Mouse (Mus musculus) thymus, adult 18-20 months (tissue): ENCODE results near the gene Lrrc8b.

Source experiments
- DNase-seq, 2 experiments: peaks; one replicate each; pipeline ENCODE4 v3.0.0; 2022; ENCODE audit warnings: mixed read lengths in 2 of 2

Lrrc8b gene

GRCm38 (mm10) chr5:105415198-105415791 lies at the start of gene Lrrc8b:
Gene Lrrc8b (plus strand): TSS chr5:105415775.
- DNase-seq = peak; percentile 63 to 67

GRCm38 (mm10) chr5:105381482-105381881 lies 34.1 kb upstream of the Lrrc8b start:
- no peak for DNase-seq

DNA sequence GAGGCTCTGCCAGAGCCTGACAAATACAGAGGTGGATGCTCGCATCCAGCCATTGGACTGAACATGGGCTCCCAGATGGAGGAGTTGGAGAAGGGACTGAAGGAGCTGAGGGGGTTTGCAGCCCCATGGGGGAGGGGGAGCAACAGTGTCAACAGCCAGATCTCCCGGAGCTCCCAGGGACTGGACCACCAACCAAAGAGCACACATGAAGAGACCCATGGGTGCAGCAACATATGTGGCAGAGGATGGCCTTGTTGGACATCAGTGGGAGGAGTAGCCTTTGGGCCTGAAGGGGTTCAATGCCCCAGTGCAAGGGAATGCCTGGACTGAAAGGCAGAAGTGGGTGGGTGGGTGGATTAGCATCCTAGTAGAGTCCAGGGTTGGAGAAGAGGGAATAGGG lies 25.2 kb upstream of the Lrrc8b start:
- DNase-seq = no peak

GRCm38 (mm10) chr5:105393731-105394130 lies 21.8 kb upstream of the Lrrc8b start:
- DNase-seq = no peak

- no peak for DNase-seq
Observed at GRCm38 (mm10) chr5:105395188-105395587, 20.4 kb upstream of the Lrrc8b start.

DNA sequence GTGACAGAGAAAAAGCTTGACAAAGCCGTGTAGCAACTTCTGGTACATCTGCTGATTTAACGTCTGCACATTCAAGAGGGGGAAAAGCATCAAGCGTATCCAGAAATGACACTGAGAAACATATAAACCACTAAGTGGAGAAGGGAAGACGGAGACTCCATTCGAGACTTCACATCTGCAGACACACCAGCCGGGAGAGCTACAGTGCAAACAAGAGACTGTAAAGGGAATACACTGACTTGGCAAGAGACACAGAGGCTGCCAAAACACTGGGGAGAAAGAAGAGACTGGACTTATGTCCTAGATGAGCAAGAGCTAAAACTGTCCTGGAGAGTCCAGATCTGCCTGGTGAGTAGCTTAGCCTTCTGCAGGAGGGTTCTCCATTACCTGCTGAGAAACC lies 16.6 kb upstream of the Lrrc8b start:
- DNase-seq = no peak

GRCm38 (mm10) chr5:105399631-105400423 lies 15.7 kb upstream of the Lrrc8b start:
- DNase-seq = peak in 1 of 2 experiments; percentile 42

GRCm38 (mm10) chr5:105400424-105401375 lies 14.9 kb upstream of the Lrrc8b start:
- DNase-seq = no peak

- DNase-seq = no peak
Observed at GRCm38 (mm10) chr5:105401536-105401935, 14.0 kb upstream of the Lrrc8b start.

DNA sequence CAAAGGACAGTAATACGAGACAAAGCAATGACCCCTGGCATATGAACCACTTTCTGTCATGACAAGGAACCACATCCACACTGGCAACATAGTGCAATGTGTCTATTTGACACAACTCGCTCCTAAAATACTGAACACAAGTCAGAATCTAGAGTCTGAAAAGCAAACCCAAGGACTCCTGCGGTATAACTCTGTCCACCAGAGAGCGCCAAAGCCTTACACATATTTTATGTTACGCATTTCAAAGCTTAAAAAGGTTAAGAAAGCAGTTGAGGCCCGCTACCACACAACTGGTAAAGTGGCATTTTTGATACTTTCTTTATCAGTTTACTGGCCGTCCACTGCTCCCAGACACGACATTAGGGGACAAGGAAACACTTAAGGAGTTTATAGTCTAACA lies 10.6 kb upstream of the Lrrc8b start:
- DNase-seq = peak; percentile 31 to 55

- DNase-seq = no peak
Observed at GRCm38 (mm10) chr5:105407661-105408060, 7.9 kb upstream of the Lrrc8b start.

- no peak for DNase-seq
Observed at GRCm38 (mm10) chr5:105409092-105409491, 6.5 kb upstream of the Lrrc8b start.

- no peak for DNase-seq
Observed at GRCm38 (mm10) chr5:105410521-105411293, 4.9 kb upstream of the Lrrc8b start.

- no peak for DNase-seq
Observed at GRCm38 (mm10) chr5:105411294-105411570, 4.3 kb upstream of the Lrrc8b start.

DNA sequence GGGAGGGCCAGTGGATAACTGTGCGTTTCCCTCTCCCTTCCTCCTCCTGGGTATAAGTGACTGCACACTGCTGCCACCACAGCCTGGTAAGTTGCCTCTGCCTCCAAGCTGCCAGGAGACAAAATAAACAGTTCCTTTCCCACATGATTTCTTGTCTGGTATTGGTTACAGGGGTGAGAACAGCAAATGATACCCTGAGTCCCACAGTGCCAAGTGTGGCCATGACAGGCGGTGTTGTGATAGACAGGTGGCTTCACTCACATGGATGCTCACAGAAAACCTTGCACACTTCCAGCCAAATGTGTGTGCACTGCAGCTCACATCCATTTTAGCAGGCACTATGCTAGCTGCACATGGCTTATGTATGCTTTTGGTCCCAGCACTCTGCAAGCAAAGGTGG lies 3.8 kb upstream of the Lrrc8b start:
- DNase-seq = no peak

DNA sequence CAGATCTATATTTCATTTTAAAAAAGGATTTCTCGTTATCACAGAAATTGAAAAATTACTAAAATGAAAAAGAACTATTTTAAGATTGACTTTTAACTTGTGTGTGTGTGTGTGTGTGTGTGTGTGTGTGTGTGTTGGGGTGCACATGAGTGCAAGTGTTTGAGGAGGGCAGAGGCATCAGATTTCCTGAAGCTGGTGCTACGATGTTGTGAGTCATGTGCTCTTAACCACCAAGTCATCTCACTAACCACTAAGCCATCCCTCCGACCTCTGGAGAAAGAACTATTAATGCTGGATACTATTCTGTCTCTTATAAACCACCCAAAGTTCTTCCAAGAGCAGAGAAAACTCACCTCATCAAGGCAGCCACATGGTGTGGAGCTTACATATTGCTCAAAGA lies 2.9 kb upstream of the Lrrc8b start:
- DNase-seq = no peak

- DNase-seq = no peak
Observed at GRCm38 (mm10) chr5:105414341-105415120, 1.0 kb upstream of the Lrrc8b start.

DNA sequence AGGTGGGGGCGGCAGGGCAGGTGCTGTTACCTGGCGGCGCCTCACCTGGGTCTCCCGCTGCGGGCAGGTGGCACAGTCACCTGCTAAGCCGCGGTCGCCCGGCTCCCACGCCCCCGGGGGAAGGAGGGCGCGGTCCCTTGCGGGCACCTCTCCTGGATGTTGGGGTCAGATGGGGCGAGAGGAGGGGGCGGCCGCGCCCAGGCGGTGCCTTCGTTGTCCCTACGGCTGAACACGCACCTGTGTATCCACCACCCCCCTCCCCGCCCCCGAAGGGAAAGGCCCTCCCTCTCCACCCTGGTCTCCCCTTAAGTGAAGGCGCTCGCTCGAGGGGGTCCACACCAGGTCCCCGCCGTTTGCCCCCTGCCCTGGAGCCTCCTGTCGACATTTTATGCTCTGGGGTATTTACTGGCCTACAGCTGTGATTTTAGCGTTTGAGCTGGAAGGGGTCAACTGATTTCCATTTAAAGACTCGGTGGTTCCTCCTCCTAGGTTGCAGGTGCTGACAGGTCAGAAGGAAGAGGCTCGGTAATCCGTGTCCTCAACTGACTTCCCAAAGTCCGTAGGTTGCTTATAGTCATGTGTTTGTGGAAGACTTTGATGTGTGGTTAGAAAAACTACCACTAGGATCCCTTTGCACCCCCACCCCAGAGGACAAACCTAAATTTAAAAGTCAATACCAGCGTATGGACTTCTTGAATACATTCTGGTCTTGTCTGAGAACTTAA lies 538 bp downstream of the Lrrc8b start:
- DNase-seq = peak; percentile 39 to 42

- no peak for DNase-seq
Observed at GRCm38 (mm10) chr5:105417217-105417616, 1.6 kb downstream of the Lrrc8b start.

GRCm38 (mm10) chr5:105418364-105418763 lies 2.8 kb downstream of the Lrrc8b start:
- DNase-seq = no peak

DNA sequence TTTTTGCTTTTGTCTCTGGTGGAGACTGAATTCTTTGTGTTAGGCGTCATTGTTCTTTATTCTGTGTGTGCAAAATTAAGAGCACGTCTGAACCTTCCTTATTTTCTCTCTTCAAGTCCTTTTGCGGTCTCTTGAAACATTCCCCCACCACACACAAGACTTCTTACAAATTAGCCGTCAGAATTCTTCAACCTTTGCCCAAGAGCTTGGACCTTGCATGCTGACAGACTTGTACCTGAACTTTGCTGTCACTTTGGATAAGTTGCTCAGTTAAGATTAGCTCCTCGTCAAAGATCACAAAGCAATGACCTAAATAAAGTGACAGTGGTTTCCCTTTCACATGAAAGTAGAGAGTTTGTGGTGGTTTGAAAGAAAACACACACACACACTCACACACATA lies 3.3 kb downstream of the Lrrc8b start:
- DNase-seq = no peak
